Mouse (Mus musculus) erythroblast, embryonic 14.5 days (primary cell): ENCODE data around the gene Zfp451.

ENCODE experiments used
- GATA1 ChIP-seq: IDR thresholded peaks from 2 replicates; pipeline ENCODE4 v1.6.1; 2012; ENCODE audit warnings: low read length, inconsistent platforms, mixed read lengths
- TAL1 ChIP-seq: IDR thresholded peaks from 3 replicates; pipeline ENCODE4 v1.6.1; 2012; ENCODE audit warnings: low read length, inconsistent platforms, mixed read lengths

DNA sequence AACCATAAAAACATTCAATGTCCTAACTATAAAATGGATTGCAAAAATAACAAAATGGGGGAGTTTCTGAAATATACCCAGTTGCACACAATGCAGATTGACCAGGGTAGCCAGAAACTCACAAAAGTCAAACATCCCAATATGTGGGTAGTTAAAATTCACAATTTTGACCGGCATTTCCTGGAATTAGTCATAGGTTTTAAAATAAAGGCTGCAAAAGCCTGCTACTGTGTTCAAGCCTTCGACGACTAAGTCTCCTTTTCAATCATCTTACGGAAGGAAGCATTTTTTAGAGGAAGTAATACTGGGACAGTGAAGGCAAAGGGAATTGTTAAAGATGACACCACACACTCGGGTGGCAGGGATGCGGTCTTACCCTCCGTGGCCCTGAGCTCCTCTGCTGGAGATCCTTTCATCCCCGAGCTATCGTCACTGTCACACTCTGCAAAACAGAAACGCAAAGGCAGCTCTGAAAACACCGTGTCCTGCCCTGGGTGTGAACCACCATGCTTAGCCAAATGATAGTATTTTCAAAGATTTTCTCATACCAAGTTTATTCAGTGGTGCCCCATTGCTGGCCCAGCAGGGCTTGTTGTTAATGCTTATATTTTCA is 48.8 kb downstream of the Zfp451 start:
- TF ChIP-seq GATA1 = no peak
- no peak for TF ChIP-seq TAL1
